Mouse (Mus musculus): ENCODE results near the gene Sfmbt2. TPM values are rescaled to one million over a fixed set of nuclear protein-coding genes. Genes with fewer than 3 reads are reported as not detected.

Gene Sfmbt2
- total RNA-seq, 1 experiment, result 43.7 TPM

GRCm38 (mm10) chr2:10516516-10516915 is 146.2 kb downstream of the Sfmbt2 start:
- H3K4me1 ChIP-seq (ENCODE audit: control insufficient read depth in 2 of 2, insufficient read depth in 2 of 2, low read length in 2 of 2, poor library complexity in 1 of 2), result no peaks in the 10 kb centered on the region
- in situ Hi-C loops (cut with MboI; ENCODE audit: low sequenced_read_pairs in 2 of 2, unreplicated experiment in 2 of 2), result no loop called here
- no peaks in the 10 kb centered on the region for H3K36me3 ChIP-seq (ENCODE audit: control insufficient read depth, insufficient read depth, low read length, poor library complexity, severe bottlenecking)
- no peak overlapping the region for H3K9ac ChIP-seq (ENCODE audit: insufficient read depth, low read depth, low read length, poor library complexity, severe bottlenecking)
- no peak overlapping the region for H3K4me3 ChIP-seq (ENCODE audit: insufficient read depth in 1 of 2, low read depth in 1 of 2, low read length in 2 of 2, poor library complexity in 1 of 2, severe bottlenecking in 1 of 2)
- no peak for TF ChIP-seq ZNF384 (IDR thresholded peaks at IDR 0.05; ENCODE audit: low read depth, low read length)
- no peak for TF ChIP-seq HCFC1 (IDR thresholded peaks at IDR 0.05; ENCODE audit: borderline replicate concordance, insufficient read depth, low read length)
- TF ChIP-seq CHD2 (IDR thresholded peaks at IDR 0.05; ENCODE audit: low read depth, low read length), result no peak
- no peak for TF ChIP-seq MAFK (IDR thresholded peaks at IDR 0.05; ENCODE audit: insufficient read depth, low read depth, low read length)
- TF ChIP-seq ZC3H11A (IDR thresholded peaks at IDR 0.05; ENCODE audit: borderline replicate concordance, low read depth, low read length), result no peak
- no peak overlapping the region for H3K27ac ChIP-seq (ENCODE audit: insufficient read depth, low read depth, low read length, poor library complexity, severe bottlenecking)
- no peaks in the 10 kb centered on the region for H3K9me3 ChIP-seq (ENCODE audit: control insufficient read depth, insufficient read depth, low read depth, low read length)
- DNase-seq (ENCODE audit: low read depth, low spot score), result no peak

- H3K4me3 ChIP-seq (ENCODE audit: insufficient read depth in 1 of 2, low read depth in 1 of 2, low read length in 2 of 2, poor library complexity in 1 of 2, severe bottlenecking in 1 of 2), result no peak overlapping the region
- peaks cover 2% of the 10 kb centered on the region; the same call in 1 of the 2 replicates for H3K36me3 ChIP-seq (ENCODE audit: control insufficient read depth, insufficient read depth, low read length, poor library complexity, severe bottlenecking)
- H3K9ac ChIP-seq (ENCODE audit: insufficient read depth, low read depth, low read length, poor library complexity, severe bottlenecking), result no peak overlapping the region
- TF ChIP-seq ZNF384 (IDR thresholded peaks at IDR 0.05; ENCODE audit: low read depth, low read length) (no peak), ZC3H11A (IDR thresholded peaks at IDR 0.05; ENCODE audit: borderline replicate concordance, low read depth, low read length) (no peak), MAFK (IDR thresholded peaks at IDR 0.05; ENCODE audit: insufficient read depth, low read depth, low read length) (no peak), HCFC1 (IDR thresholded peaks at IDR 0.05; ENCODE audit: borderline replicate concordance, insufficient read depth, low read length) (no peak), CHD2 (IDR thresholded peaks at IDR 0.05; ENCODE audit: low read depth, low read length) (no peak)
- DNase-seq (ENCODE audit: low read depth, low spot score), result peak; percentile 24
- H3K4me1 ChIP-seq (ENCODE audit: control insufficient read depth in 2 of 2, insufficient read depth in 2 of 2, low read length in 2 of 2, poor library complexity in 1 of 2), result no peaks in the 10 kb centered on the region; a peak in 1 of 4 replicates
- H3K27ac ChIP-seq (ENCODE audit: insufficient read depth, low read depth, low read length, poor library complexity, severe bottlenecking), result no peak overlapping the region
- no peaks in the 10 kb centered on the region for H3K9me3 ChIP-seq (ENCODE audit: control insufficient read depth, insufficient read depth, low read depth, low read length)
- in situ Hi-C loops (cut with MboI; ENCODE audit: low sequenced_read_pairs in 2 of 2, unreplicated experiment in 2 of 2), result no loop called here
Measured at GRCm38 (mm10) chr2:10521719-10522415, 151.6 kb downstream of the Sfmbt2 start.

- no peak overlapping the region for H3K9ac ChIP-seq (ENCODE audit: insufficient read depth, low read depth, low read length, poor library complexity, severe bottlenecking)
- H3K4me3 ChIP-seq (ENCODE audit: insufficient read depth in 1 of 2, low read depth in 1 of 2, low read length in 2 of 2, poor library complexity in 1 of 2, severe bottlenecking in 1 of 2), result no peak overlapping the region
- no peaks in the 10 kb centered on the region; a peak in 1 of 4 replicates for H3K4me1 ChIP-seq (ENCODE audit: control insufficient read depth in 2 of 2, insufficient read depth in 2 of 2, low read length in 2 of 2, poor library complexity in 1 of 2)
- no peak overlapping the region for H3K27ac ChIP-seq (ENCODE audit: insufficient read depth, low read depth, low read length, poor library complexity, severe bottlenecking)
- no peak for DNase-seq (ENCODE audit: low read depth, low spot score)
- H3K36me3 ChIP-seq (ENCODE audit: control insufficient read depth, insufficient read depth, low read length, poor library complexity, severe bottlenecking), result peaks cover 2% of the 10 kb centered on the region; the same call in 1 of the 2 replicates
- no peak for TF ChIP-seq HCFC1 (IDR thresholded peaks at IDR 0.05; ENCODE audit: borderline replicate concordance, insufficient read depth, low read length)
- no peak for TF ChIP-seq CHD2 (IDR thresholded peaks at IDR 0.05; ENCODE audit: low read depth, low read length)
- TF ChIP-seq MAFK (IDR thresholded peaks at IDR 0.05; ENCODE audit: insufficient read depth, low read depth, low read length), result no peak
- no peak for TF ChIP-seq ZC3H11A (IDR thresholded peaks at IDR 0.05; ENCODE audit: borderline replicate concordance, low read depth, low read length)
- no peak for TF ChIP-seq ZNF384 (IDR thresholded peaks at IDR 0.05; ENCODE audit: low read depth, low read length)
- in situ Hi-C loops (cut with MboI; ENCODE audit: low sequenced_read_pairs in 2 of 2, unreplicated experiment in 2 of 2), result no loop called here
- H3K9me3 ChIP-seq (ENCODE audit: control insufficient read depth, insufficient read depth, low read depth, low read length), result no peaks in the 10 kb centered on the region
Measured at GRCm38 (mm10) chr2:10525622-10526021, 155.3 kb downstream of the Sfmbt2 start.

GRCm38 (mm10) chr2:10541762-10542161 is 171.5 kb downstream of the Sfmbt2 start:
- in situ Hi-C loops (cut with MboI; ENCODE audit: low sequenced_read_pairs in 2 of 2, unreplicated experiment in 2 of 2), result no loop called here
- no peak for DNase-seq (ENCODE audit: low read depth, low spot score)
- Histone ChIP-seq H3K4me3 (ENCODE audit: insufficient read depth in 1 of 2, low read depth in 1 of 2, low read length in 2 of 2, poor library complexity in 1 of 2, severe bottlenecking in 1 of 2) (no peak overlapping the region), H3K9ac (ENCODE audit: insufficient read depth, low read depth, low read length, poor library complexity, severe bottlenecking) (no peak overlapping the region), H3K36me3 (ENCODE audit: control insufficient read depth, insufficient read depth, low read length, poor library complexity, severe bottlenecking) (0 out of 2 replicates have a peak, but pooled peaks cover 3% of the 10 kb centered on the region), H3K27ac (ENCODE audit: insufficient read depth, low read depth, low read length, poor library complexity, severe bottlenecking) (no peak overlapping the region), H3K9me3 (ENCODE audit: control insufficient read depth, insufficient read depth, low read depth, low read length) (no peaks in the 10 kb centered on the region), H3K4me1 (ENCODE audit: control insufficient read depth in 2 of 2, insufficient read depth in 2 of 2, low read length in 2 of 2, poor library complexity in 1 of 2) (no peaks in the 10 kb centered on the region)
- TF ChIP-seq ZNF384 (IDR thresholded peaks at IDR 0.05; ENCODE audit: low read depth, low read length), result no peak
- no peak for TF ChIP-seq MAFK (IDR thresholded peaks at IDR 0.05; ENCODE audit: insufficient read depth, low read depth, low read length)

Data from ES-E14 (cell line).